In genomic region chr6:100732376-100733021, GRCm38 (mm10) we compare ENCODE assay signal across 8 mouse cellular contexts. TPM values are rescaled to one million over a fixed set of nuclear protein-coding genes. Genes with fewer than 3 reads are reported as not detected.
DNase-seq lines count a peak whose midpoint lies in the region; ATAC-seq and TF ChIP-seq lines count a peak whose summit lies in the region.

No protein-coding gene starts in this region.

- 65% methylated on average over 12 of the region's 12 CpGs for WGBS in forebrain, embryonic 10.5 days
- WGBS in forebrain, embryonic 11.5 days: 71% methylated on average over 12 of the region's 12 CpGs
- 13% methylated on average over 12 of the region's 12 CpGs for WGBS in embryonic facial prominence, embryonic 13.5 days
- WGBS in heart, postnatal 0 days: 49% methylated on average over 12 of the region's 12 CpGs
- WGBS in limb, embryonic 12.5 days: 24% methylated on average over 12 of the region's 12 CpGs

- H3K27ac ChIP-seq in forebrain, embryonic 10.5 days: peak overlapping the region; percentile 25; the same call in 1 of the 2 replicates
- H3K27ac ChIP-seq in forebrain, embryonic 11.5 days (ENCODE audit: low read depth, low read length): no peak overlapping the region
- H3K27ac ChIP-seq in embryonic facial prominence, embryonic 13.5 days: peak overlapping the region; percentile 89
- H3K27ac ChIP-seq in heart, postnatal 0 days (ENCODE audit: low read depth): no peak overlapping the region
- peak overlapping the region; percentile 85 for H3K27ac ChIP-seq in limb, embryonic 12.5 days

- peak; percentile 26 for DNase-seq in forebrain, embryonic 10.5 days (ENCODE audit: extremely low spot score, low spot score)
- no peak for DNase-seq in forebrain, embryonic 11.5 days (ENCODE audit: low spot score)
- peak; percentile 10 for DNase-seq in heart, postnatal 0 days (ENCODE audit: low spot score)
- peak; percentile 85 for DNase-seq in telencephalon, adult 2 months (ENCODE audit: low read depth, low spot score)
- DNase-seq in cerebellum, adult 9-11 months: no peak
- DNase-seq in thymus, postnatal 10 days (ENCODE audit: low spot score in 2 of 2): no peak

- TF ChIP-seq CTCF in heart, postnatal 0 days (IDR thresholded peaks at IDR 0.05; ENCODE audit: low read depth): no peak

- no peaks in the 10 kb centered on the region for H3K9me3 ChIP-seq in forebrain, embryonic 10.5 days
- H3K9me3 ChIP-seq in forebrain, embryonic 11.5 days (ENCODE audit: control insufficient read depth, low read length): no peaks in the 10 kb centered on the region
- no peaks in the 10 kb centered on the region for H3K9me3 ChIP-seq in embryonic facial prominence, embryonic 13.5 days
- no peaks in the 10 kb centered on the region for H3K9me3 ChIP-seq in heart, postnatal 0 days (replicated peaks; ENCODE audit: control insufficient read depth, low read length)
- no peaks in the 10 kb centered on the region for H3K9me3 ChIP-seq in limb, embryonic 12.5 days

- no peak for TF ChIP-seq EP300 in heart, postnatal 0 days (IDR thresholded peaks at IDR 0.05; ENCODE audit: low read depth)

- H3K4me2 ChIP-seq in forebrain, embryonic 11.5 days (ENCODE audit: low read depth, low read length, severe bottlenecking): no peak overlapping the region
- peak overlapping the region; percentile 49 for H3K4me2 ChIP-seq in embryonic facial prominence, embryonic 13.5 days
- H3K4me2 ChIP-seq in heart, postnatal 0 days (ENCODE audit: low read depth, low read length): 0 out of 2 replicates have a peak overlapping the region, but pooled peaks have one; percentile 9
- peak overlapping the region; percentile 41 for H3K4me2 ChIP-seq in limb, embryonic 12.5 days

- no peaks in the 10 kb centered on the region for H3K36me3 ChIP-seq in forebrain, embryonic 10.5 days (replicated peaks)
- no peaks in the 10 kb centered on the region for H3K36me3 ChIP-seq in forebrain, embryonic 11.5 days (ENCODE audit: control insufficient read depth, insufficient read depth, low read length)
- peaks cover 26% of the 10 kb centered on the region for H3K36me3 ChIP-seq in embryonic facial prominence, embryonic 13.5 days
- no peaks in the 10 kb centered on the region for H3K36me3 ChIP-seq in heart, postnatal 0 days (replicated peaks; ENCODE audit: control insufficient read depth, insufficient read depth, low read length)
- peaks cover 10% of the 10 kb centered on the region for H3K36me3 ChIP-seq in limb, embryonic 12.5 days

- no peak overlapping the region for H3K9ac ChIP-seq in forebrain, embryonic 11.5 days (ENCODE audit: low read length)
- no peak overlapping the region for H3K9ac ChIP-seq in embryonic facial prominence, embryonic 13.5 days
- H3K9ac ChIP-seq in heart, postnatal 0 days (replicated peaks; ENCODE audit: low read depth, low read length): no peak overlapping the region
- no peak overlapping the region for H3K9ac ChIP-seq in limb, embryonic 12.5 days (replicated peaks)

- H3K4me1 ChIP-seq in forebrain, embryonic 10.5 days: peaks cover 17% of the 10 kb centered on the region; the same call in 1 of the 2 replicates
- no peaks in the 10 kb centered on the region for H3K4me1 ChIP-seq in forebrain, embryonic 11.5 days (replicated peaks; ENCODE audit: control insufficient read depth, insufficient read depth, low read length)
- peaks cover 47% of the 10 kb centered on the region for H3K4me1 ChIP-seq in embryonic facial prominence, embryonic 13.5 days
- no peaks in the 10 kb centered on the region for H3K4me1 ChIP-seq in heart, postnatal 0 days (ENCODE audit: control insufficient read depth, insufficient read depth)
- peaks cover 39% of the 10 kb centered on the region for H3K4me1 ChIP-seq in limb, embryonic 12.5 days (replicated peaks)

- H3K4me3 ChIP-seq in forebrain, embryonic 10.5 days: no peak overlapping the region
- H3K4me3 ChIP-seq in forebrain, embryonic 11.5 days (ENCODE audit: low read depth, low read length): no peak overlapping the region
- peak overlapping the region; percentile 18; the same call in 1 of the 2 replicates for H3K4me3 ChIP-seq in embryonic facial prominence, embryonic 13.5 days
- no peak overlapping the region for H3K4me3 ChIP-seq in heart, postnatal 0 days (ENCODE audit: low read depth, low read length)
- H3K4me3 ChIP-seq in limb, embryonic 12.5 days (replicated peaks): no peak overlapping the region

- no peaks in the 10 kb centered on the region for H3K27me3 ChIP-seq in forebrain, embryonic 10.5 days (ENCODE audit: poor library complexity, severe bottlenecking)
- no peaks in the 10 kb centered on the region for H3K27me3 ChIP-seq in forebrain, embryonic 11.5 days (ENCODE audit: control insufficient read depth, insufficient read depth, low read length)
- H3K27me3 ChIP-seq in embryonic facial prominence, embryonic 13.5 days: no peaks in the 10 kb centered on the region
- H3K27me3 ChIP-seq in heart, postnatal 0 days (ENCODE audit: control insufficient read depth, insufficient read depth, low read length): no peaks in the 10 kb centered on the region
- H3K27me3 ChIP-seq in limb, embryonic 12.5 days: no peaks in the 10 kb centered on the region

- no peak for ATAC-seq in forebrain, embryonic 11.5 days (replicated peaks; ENCODE audit: low FRiP score)
- ATAC-seq in embryonic facial prominence, embryonic 13.5 days (ENCODE audit: insufficient number of reproducible peaks, insufficient read depth, low FRiP score, low TSS enrichment, low read depth): peak; percentile 84
- ATAC-seq in heart, postnatal 0 days (ENCODE audit: insufficient read depth, low read depth): peak; percentile 64
- peak; percentile 94 for ATAC-seq in limb, embryonic 12.5 days (ENCODE audit: insufficient number of reproducible peaks, insufficient read depth, low FRiP score, low TSS enrichment, low read depth)

RNA-seq across cellular contexts. Expression of gene Gxylt2, which starts 28.0 kb away (rescaled TPM):
- 1.2 and 1.3 TPM in 2 replicates for polyA plus RNA-seq in forebrain, embryonic 10.5 days (2016; fragmentation: Nextera tagmentation; extraction: Ambion mirVana)
- polyA plus RNA-seq in forebrain, embryonic 11.5 days (2014; fragmentation: Nextera tagmentation; extraction: Ambion mirVana): 2.8 and 3.2 TPM in 2 replicates
- 33.2 and 39.5 TPM in 2 replicates for polyA plus RNA-seq in embryonic facial prominence, embryonic 13.5 days (2015; fragmentation: Nextera tagmentation; extraction: Ambion mirVana)
- 4.8 and 7.7 TPM in 2 replicates for total RNA-seq in heart, postnatal 0 days (2014; rRNA removed; ENCODE audit: low replicate concordance)
- 2.4 and 3.1 TPM in 2 replicates for polyA plus RNA-seq in heart, postnatal 0 days (2015; fragmentation: Nextera tagmentation; extraction: Ambion mirVana)
- polyA plus RNA-seq in limb, embryonic 12.5 days (2016; fragmentation: Nextera tagmentation; extraction: Ambion mirVana): 10.9 and 12.5 TPM in 2 replicates

Comparison
In these comparisons a context has a peak if more than half of its experiments do, and no peak if none do; other contexts are left out.
1. DNase-seq: peak in forebrain, embryonic 10.5 days (single experiment), heart, postnatal 0 days (single experiment) and telencephalon, adult 2 months (single experiment); none in forebrain, embryonic 11.5 days (single experiment), cerebellum, adult 9-11 months (single experiment) and thymus, postnatal 10 days (0 of 2).
2. H3K27ac ChIP-seq: peak in forebrain, embryonic 10.5 days (single experiment), embryonic facial prominence, embryonic 13.5 days (single experiment) and limb, embryonic 12.5 days (single experiment); none in forebrain, embryonic 11.5 days (single experiment) and heart, postnatal 0 days (single experiment).